Mouse (Mus musculus) cerebellum, adult 2 months (tissue): ENCODE results near the gene Ccdc149. TPM values are rescaled to one million over a fixed set of nuclear protein-coding genes. Genes with fewer than 3 reads are reported as not detected.

Source experiments
- DNase-seq, 2 experiments: peaks; one replicate each; pipeline ENCODE4 v3.0.0; 2021
- H3K27ac ChIP-seq: fragments of 200-500 bp; 2 replicates; pipeline ENCODE4 v1.5.1; 2012; ENCODE audit warnings: low read length, control low read depth, inconsistent platforms; ENCODE audit not compliant: insufficient read depth
- H3K27me3 ChIP-seq: fragments of 200-500 bp; 2 replicates; pipeline ENCODE4 v1.6.1; 2012; ENCODE audit warnings: inconsistent platforms, mild to moderate bottlenecking, low read length, moderate library complexity; ENCODE audit not compliant: control insufficient read depth, insufficient read depth
- H3K4me1 ChIP-seq: fragments of 200-500 bp; 2 replicates; pipeline ENCODE4 v1.6.1; 2011; ENCODE audit warnings: low read length; ENCODE audit not compliant: control insufficient read depth, insufficient read depth
- H3K4me3 ChIP-seq: fragments of 200-500 bp; replicated peaks from 2 replicates; pipeline ENCODE3; 2011; ENCODE audit warnings: mild to moderate bottlenecking, low read depth, low read length, control low read depth; ENCODE audit not compliant: insufficient read depth
- CTCF ChIP-seq: fragments of 200-500 bp; IDR thresholded peaks from 2 replicates; pipeline ENCODE4 v1.5.1; 2011; ENCODE audit warnings: low read depth, mild to moderate bottlenecking, control low read depth, low read length, moderate library complexity, borderline replicate concordance; ENCODE audit not compliant: insufficient read depth
- POLR2A ChIP-seq: fragments of 200-500 bp; IDR thresholded peaks from 2 replicates; pipeline ENCODE4 v1.6.1; 2011; ENCODE audit warnings: low read length, control low read depth, borderline replicate concordance; ENCODE audit not compliant: insufficient read depth
- WGBS: fragments of 180-500 bp; shearing (Covaris S2); methylation state at CpG from one replicate; pipeline ENCODE4 v1.1.7; 2018; 5-methylcytosine and 5-hydroxymethylcytosine counted together
- polyA plus RNA-seq: library from polyadenylated mRNA; depleted of rRNA; stranded (reverse); fragments of >200 nt; gene quantifications from 2 replicates; pipeline ENCODE4 v1.2.3, GENCODE M21; 2012

Gene Ccdc149
- polyA plus RNA-seq, 1 experiment = 30.4 TPM

DNA sequence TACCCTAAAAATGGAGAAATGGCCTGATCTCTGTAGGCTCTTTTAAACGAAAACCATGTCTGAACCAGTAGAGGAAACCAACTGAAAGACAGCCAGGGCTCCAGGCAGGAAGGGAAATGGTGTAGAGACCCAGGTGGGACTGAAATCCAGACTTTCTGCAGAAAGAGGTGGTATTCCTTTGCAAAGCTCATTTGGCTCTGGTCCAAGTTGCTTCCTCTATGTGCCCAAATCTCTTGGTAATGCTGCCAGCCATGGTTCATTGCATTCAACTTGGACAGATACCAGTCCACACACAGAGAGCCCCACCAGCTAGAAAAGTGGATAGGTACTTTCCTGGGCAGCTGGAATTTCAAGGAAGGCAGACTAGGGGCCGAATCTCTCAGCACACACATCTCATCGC is 3.5 kb downstream of the Ccdc149 start:
- no peak for DNase-seq
- Histone ChIP-seq H3K4me1 (no peaks in the 10 kb centered on the region), H3K27me3 (no peaks in the 10 kb centered on the region), H3K27ac (no peak overlapping the region), H3K4me3 (no peak overlapping the region)
- WGBS = 72% methylated on average over 3 of the region's 3 CpGs
- TF ChIP-seq CTCF = no peak
- no peak for TF ChIP-seq POLR2A

DNA sequence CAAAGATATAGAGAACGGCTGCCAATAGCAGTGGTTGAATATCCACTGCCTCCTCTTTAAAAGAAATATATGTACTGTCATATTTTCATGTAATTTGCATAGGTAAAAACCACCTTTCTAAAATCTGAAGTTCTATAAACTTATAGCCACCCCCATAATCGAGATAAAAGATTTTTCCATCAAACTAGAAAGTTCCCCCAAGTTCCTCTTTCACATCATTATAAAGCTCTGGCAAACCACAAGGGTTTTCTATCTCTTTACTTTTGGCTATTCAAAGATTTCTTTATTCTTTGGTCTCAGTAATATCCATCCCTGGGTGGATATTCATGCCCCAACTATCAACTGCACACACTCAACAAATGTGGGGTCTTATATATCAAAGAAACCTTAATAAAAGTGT is 8.9 kb downstream of the Ccdc149 start:
- Histone ChIP-seq H3K27ac (no peak overlapping the region), H3K27me3 (no peaks in the 10 kb centered on the region), H3K4me1 (no peaks in the 10 kb centered on the region), H3K4me3 (no peak overlapping the region)
- DNase-seq = no peak
- 91% methylated on average over 2 of the region's 2 CpGs for WGBS
- no peak for TF ChIP-seq POLR2A

GRCm38 (mm10) chr5:52461434-52462124 is 9.7 kb downstream of the Ccdc149 start:
- Histone ChIP-seq H3K27ac (no peak overlapping the region), H3K4me3 (no peak overlapping the region), H3K4me1 (no peaks in the 10 kb centered on the region), H3K27me3 (no peaks in the 10 kb centered on the region)
- no peak for DNase-seq
- TF ChIP-seq POLR2A = no peak
- no peak for TF ChIP-seq CTCF
- 74% methylated on average over 6 of the region's 6 CpGs for WGBS

DNA sequence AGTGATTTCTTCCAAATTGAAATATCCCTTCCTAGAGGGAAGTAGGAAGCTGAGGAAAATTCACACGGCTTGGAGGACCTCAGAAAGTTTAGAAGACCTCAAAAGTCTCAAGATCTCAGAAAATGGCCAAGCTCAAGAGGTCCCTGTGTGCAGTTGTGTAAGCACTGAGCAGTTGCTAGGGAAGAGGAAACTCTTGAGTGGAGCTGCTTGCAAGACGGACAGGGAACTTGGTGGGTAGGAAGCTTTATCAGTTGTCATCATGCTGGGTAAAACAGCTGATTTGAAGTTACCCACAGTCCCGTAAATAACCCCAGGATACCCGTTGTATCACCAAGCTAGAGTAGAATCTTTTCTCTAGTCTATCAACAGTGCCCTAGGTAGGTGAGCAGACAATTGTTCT is 12.0 kb downstream of the Ccdc149 start:
- Histone ChIP-seq H3K27me3 (no peaks in the 10 kb centered on the region), H3K27ac (no peak overlapping the region), H3K4me3 (no peak overlapping the region), H3K4me1 (no peaks in the 10 kb centered on the region)
- DNase-seq = no peak
- TF ChIP-seq CTCF (no peak), POLR2A (no peak)
- 90% methylated on average over 4 of the region's 4 CpGs for WGBS

DNA sequence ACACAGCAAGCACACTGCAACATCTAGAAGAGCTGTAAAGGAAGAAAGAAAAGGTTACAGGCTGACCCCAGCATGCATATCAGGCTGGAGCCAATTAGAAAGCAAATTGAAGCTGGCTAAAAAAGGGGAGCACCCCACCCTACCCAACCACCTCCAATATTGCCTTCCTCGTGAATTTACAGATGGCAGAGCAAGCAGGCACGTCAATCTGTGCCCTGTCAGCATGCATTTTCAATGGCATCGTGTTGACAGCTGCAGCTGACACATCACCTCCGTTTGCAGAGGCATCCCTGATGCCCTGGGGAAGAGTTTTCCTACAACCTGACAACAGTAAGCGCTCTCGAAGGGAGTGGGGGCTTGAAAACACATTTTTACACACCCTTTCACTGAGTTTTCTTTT is 14.2 kb downstream of the Ccdc149 start:
- Histone ChIP-seq H3K27ac (no peak overlapping the region), H3K4me1 (no peaks in the 10 kb centered on the region; the same call in 1 of the 2 replicates), H3K27me3 (no peaks in the 10 kb centered on the region), H3K4me3 (no peak overlapping the region)
- no peak for TF ChIP-seq POLR2A
- no peak for TF ChIP-seq CTCF
- 46% methylated on average over 6 of the region's 6 CpGs for WGBS
- no peak for DNase-seq

DNA sequence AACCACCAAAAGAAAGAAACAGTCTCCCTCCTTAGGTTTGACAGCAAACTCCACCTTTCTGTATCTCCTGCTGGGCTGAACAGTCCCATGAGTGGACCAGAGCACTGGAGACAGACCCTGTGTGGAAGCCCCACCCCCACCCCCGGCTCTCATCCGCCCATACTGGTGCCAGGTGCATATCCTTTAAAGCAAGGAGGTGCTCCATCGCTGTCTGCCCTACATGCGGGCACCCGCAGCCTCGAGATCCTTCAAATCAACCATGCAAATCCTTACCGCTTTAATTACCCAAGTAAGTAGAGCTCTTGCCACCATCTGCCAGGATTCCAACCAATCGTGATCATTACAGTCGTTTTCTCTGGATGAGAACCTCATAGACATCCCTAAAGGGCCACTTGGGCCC is 20.5 kb downstream of the Ccdc149 start:
- no peaks in the 10 kb centered on the region; the same call in 1 of the 2 replicates for H3K4me1 ChIP-seq
- no peaks in the 10 kb centered on the region for H3K27me3 ChIP-seq
- DNase-seq = no peak
- H3K4me3 ChIP-seq = no peak overlapping the region
- TF ChIP-seq POLR2A (no peak), CTCF (no peak)
- WGBS = 82% methylated on average over 9 of the region's 9 CpGs
- no peak overlapping the region for H3K27ac ChIP-seq

DNA sequence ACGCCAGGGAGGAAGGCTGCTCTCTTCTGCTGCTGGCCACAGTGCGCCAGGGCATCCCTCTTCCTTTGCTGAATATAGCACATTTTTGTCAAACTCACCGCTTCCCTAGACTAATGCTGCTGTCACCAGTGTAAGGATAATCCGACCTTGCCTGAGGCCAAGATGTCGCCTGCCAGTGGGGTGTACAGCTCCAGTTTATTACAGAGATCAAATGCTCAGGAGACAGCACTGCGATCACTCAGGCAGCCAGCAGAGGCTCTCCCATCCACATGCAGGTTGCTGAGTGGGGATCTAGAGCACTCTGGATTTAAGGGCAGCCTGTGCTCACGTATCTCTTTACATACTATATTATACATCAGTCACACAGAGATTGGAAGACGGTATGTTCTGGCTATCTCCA is 22.1 kb downstream of the Ccdc149 start:
- TF ChIP-seq CTCF = no peak
- no peak for TF ChIP-seq POLR2A
- DNase-seq = no peak
- WGBS = 79% methylated on average over 8 of the region's 8 CpGs
- Histone ChIP-seq H3K27ac (no peak overlapping the region), H3K27me3 (no peaks in the 10 kb centered on the region), H3K4me1 (no peaks in the 10 kb centered on the region; the same call in 1 of the 2 replicates), H3K4me3 (no peak overlapping the region)

DNA sequence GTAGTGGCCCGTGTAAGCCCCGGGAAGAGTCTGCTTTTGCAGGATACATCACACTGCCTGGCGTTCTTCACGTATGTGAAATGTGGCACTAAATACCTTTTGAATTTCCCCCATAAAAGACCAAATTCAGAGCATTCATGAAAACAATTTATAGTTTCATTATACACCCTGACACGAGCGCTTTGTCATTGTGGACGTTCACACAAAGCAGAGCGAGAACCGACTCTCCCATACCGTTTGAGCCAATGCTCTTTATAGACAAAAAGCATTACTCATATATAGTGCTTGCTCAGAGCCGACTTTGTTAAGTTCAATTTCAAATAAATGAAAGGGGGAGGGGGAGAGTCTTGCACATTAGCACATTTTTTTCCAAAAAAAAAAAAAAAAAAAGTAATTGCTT is 31.0 kb downstream of the Ccdc149 start:
- no peak overlapping the region for H3K4me3 ChIP-seq
- H3K27me3 ChIP-seq = no peaks in the 10 kb centered on the region
- no peak overlapping the region for H3K27ac ChIP-seq
- no peak for DNase-seq
- TF ChIP-seq CTCF (no peak), POLR2A (no peak)
- WGBS = 90% methylated on average over 11 of the region's 11 CpGs
- no peaks in the 10 kb centered on the region for H3K4me1 ChIP-seq
